Mouse (Mus musculus): ENCODE results near the gene Olfr578. TPM values are rescaled to one million over a fixed set of nuclear protein-coding genes. Genes with fewer than 3 reads are reported as not detected.

Gene Olfr578
- total RNA-seq (2021), result not detected

DNA sequence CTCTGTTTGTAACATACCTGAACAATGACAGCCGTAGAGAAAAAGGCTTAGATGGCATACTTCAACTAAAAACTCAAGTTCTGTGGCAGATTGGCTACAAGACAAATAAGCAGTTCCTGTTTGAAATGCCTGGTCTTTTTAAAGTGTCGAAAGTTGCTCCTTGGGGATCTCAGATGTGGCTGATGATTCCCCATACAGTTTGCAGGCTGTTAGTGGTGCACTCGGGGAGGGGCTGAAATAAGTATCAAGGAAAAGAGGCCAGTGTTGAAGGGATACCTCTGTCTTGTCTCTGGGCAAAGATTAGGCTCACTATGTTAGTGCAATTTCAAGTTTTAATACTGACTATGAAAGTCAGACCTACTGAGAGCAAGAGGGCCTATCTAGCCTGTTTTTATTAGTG lies at the start of gene Olfr578:
TSS of gene Olfr578 (minus strand) at position 101 of the 400 bp plus-strand sequence.
- no peak for DNase-seq (ENCODE audit: extremely low spot score in 1 of 2, low spot score in 1 of 2)

DNA sequence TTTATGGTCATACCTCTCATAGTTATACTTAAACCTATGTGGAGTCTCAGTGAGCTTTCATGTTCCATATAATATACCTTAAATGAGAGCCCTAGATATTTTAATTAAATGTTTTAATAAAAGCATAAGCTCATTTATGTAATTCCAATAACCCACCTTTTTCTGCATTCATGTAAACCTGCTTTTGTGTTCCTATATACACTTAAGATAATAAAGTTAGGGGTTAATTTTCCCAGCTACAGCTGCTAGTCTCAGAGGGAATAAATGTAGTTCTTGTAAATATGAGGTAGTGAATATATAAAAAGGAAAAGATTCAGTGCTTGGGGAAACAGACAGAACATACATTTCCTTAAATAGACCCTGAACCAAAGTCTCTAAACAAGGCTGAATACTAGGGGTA lies 48.6 kb upstream of the Olfr578 start, which contains the start of gene Olfr582:
TSS of gene Olfr582 (plus strand) at position 301 of the 400 bp plus-strand sequence.
- no peak for DNase-seq (ENCODE audit: extremely low spot score in 1 of 2, low spot score in 1 of 2)

DNA sequence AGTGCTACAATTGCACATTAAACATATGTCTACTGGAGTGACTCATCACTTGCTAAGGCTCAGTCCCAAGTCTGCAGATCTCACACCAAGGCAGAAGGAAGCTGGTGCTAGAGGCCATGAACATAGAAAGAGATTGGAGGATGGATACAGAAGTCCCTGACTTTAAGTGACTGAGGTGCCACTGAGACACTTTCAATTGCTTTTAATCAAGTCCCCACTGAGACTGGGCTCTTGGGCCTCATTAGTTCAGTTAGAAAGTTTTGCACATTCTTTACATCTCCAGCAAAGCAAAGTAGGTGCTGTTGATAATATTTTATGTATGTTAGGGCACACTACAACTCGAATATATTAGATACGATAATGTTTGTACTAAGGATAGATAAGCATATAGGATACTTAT lies 13.3 kb downstream of the Olfr578 start, which contains the start of gene Olfr577:
TSS of gene Olfr577 (minus strand) at position 101 of the 400 bp plus-strand sequence.
- no peak for DNase-seq (ENCODE audit: extremely low spot score in 1 of 2, low spot score in 1 of 2)

DNA sequence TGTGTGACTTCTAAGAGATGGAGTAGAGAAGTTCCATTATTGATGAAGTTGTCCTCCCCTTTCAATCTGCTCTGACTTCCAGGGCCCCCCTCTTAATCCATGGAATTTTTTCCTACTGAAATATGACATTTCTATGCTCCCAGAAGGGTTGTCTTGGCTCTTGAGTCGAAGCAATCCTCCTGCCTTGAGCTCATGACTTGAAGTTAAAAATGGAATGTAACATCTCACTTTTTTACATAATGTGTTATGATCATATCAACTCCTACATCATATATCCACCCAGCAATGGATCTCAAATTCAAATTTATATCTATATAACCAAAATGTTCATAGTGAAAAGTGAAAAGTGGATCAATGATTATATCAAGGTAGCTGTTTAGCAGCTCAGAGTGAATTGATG lies 14.7 kb downstream of the Olfr578 start:
- DNase-seq (ENCODE audit: extremely low spot score in 1 of 2, low spot score in 1 of 2), result no peak

DNA sequence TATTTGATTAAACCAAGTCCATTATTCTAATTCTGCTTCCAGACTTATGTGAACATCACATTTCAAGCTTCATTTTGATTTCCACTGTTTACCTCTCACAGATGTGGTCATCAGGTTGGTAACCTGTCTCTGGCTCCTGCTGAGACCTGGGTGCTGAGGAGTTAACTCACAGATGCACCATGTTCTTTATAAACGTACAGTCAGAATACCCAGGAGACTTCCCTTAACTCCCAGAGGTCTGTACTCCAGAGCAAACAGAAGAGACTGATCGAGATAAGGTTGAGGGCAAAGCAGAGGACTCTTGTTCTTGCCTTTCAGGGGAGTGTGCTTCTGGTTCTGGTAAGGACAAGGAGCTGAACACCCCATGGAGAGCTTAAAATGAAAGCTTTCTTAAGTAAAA lies 26.8 kb downstream of the Olfr578 start, which contains the start of gene Olfr576:
TSS of gene Olfr576 (plus strand) at position 301 of the 400 bp plus-strand sequence.
- no peak for DNase-seq (ENCODE audit: extremely low spot score in 1 of 2, low spot score in 1 of 2)

DNA sequence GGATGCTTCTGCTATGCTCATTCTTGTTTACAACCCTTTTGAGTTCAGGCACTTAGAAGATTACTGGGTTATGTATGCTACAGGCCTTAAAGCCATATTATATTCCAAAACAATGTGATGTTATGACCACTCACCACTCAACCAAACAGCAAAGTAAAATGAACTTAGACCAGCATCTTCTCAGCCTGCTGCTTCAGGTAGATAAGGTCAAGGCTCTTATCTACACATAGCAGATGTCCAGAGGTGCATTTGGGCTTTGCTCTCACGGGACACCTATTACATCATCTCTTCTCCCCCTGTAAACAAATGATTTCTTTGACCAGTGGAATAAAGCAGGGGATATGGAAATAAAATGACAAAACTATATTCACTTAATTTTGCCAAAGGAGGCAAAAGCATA lies 30.5 kb downstream of the Olfr578 start, which contains the start of gene Olfr575:
TSS of gene Olfr575 (minus strand) at position 183 of the 400 bp plus-strand sequence.
- DNase-seq (ENCODE audit: extremely low spot score in 1 of 2, low spot score in 1 of 2), result no peak

DNA sequence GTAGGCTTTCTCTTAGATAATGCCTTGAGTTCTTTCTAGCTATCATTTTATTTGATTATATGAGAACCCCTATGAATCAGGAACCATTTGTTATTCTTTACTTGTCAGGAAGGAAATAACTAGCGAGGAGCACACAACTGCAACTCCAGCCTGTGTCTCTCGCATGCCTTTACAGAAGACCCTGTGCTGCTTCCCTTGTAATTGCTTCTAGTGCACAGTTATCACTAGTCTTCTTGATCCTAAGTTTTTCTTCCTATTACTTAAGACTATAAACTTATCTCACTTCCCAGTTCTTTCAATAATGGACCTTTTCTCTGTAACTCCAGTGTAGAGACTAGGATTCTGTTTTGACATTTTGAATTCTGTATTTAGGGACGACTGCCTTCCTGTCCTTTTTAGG lies 31.0 kb downstream of the Olfr578 start:
- DNase-seq (ENCODE audit: extremely low spot score in 1 of 2, low spot score in 1 of 2), result no peak

DNA sequence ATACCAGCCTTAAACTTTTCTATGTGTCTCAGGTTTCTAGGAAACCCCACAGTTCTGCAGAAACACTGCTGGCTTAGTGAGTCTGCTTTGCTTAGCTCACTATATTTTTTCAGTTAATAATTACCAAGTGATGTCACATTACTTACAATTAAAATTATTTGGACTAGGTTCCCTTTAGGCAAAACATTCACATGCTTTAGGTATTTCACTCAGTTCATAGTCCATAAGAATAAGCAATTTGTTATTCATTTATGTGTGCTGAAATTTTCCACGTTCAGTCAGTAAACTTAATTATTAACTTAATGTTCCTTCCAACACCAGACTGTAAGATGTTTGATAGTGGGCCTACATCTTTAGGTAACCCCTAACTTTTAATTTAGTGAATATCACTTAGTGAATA lies 38.4 kb downstream of the Olfr578 start:
- DNase-seq (ENCODE audit: extremely low spot score in 1 of 2, low spot score in 1 of 2), result no peak

DNA sequence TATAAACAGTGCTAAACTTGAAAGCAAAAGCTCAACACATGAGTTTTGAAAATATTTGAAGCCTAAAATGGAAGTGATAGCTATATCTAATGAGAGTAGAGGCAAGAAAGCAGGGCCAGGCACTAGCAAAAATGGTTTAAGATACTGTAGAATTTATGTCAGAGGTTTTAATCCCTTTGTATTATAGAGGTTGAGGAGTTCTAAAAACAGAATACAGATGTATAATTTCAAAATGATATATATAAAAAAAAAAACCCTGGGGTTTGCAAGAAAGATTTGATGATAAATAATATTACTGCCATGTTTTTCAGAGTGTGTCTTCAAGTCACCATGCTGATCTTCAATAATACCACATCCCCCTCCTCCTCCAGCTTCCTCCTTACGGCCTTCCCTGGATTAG lies 41.0 kb downstream of the Olfr578 start, which contains the start of gene Olfr574:
TSS of gene Olfr574 (plus strand) at position 301 of the 400 bp plus-strand sequence.
- no peak for DNase-seq (ENCODE audit: extremely low spot score in 1 of 2, low spot score in 1 of 2)

DNA sequence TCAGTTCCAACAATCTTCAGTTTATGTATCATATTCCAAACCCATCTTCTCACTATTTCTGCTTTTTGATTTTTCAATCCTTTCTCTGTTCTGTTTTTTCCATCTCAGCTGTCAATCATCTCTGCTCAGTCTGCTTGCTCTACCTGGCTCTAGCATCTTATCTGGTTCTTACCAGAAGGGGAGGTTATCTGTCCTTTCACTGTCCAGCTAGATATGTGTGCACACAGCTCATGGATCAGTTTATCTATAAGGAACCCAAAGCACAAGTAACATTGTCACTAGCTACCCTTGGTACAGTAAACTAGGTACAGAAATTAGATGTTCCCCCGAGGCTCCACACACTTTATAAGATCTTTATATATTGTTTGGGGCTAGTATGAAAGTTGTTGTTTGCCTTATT lies 45.7 kb downstream of the Olfr578 start:
- DNase-seq (ENCODE audit: extremely low spot score in 1 of 2, low spot score in 1 of 2), result no peak

DNA sequence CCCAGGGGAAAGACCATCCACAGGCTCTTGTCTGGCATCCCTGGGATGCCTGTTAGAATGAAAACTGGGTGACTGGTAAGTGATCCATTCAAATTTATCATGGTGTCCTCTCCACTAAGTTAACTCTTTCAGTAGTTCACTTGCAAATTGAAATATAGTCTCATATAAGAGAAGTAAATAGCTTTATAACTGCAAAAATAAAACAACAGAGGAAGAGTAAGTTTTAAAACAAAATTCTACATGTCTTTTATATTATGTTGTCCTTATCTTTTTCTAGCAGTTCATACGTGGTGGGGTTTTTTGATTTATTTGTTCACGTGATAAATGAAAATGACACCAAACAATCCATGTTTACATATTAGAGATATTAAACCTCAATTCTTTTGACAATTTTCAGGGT lies 46.6 kb downstream of the Olfr578 start, which contains the start of gene Olfr573-ps1:
TSS of gene Olfr573-ps1 (minus strand) at position 101 of the 400 bp plus-strand sequence.
- no peak for DNase-seq (ENCODE audit: extremely low spot score in 1 of 2, low spot score in 1 of 2)

Other genes with a start within 250 kb of the Olfr578 start
- not detected for gene Olfr560, start 230.0 kb downstream of the Olfr578 start, total RNA-seq (2021)
- under 1 TPM in 1 of 2 experiments, not detected in 1; 0.12 TPM for gene Olfr78, start 229.9 kb downstream of the Olfr578 start, total RNA-seq (2021)
- gene Olfr561, start 218.1 kb downstream of the Olfr578 start, total RNA-seq (2021), result not detected
- not detected for gene Olfr564, start 185.8 kb downstream of the Olfr578 start, total RNA-seq (2021)
- not detected for gene Olfr566, start 130.6 kb downstream of the Olfr578 start, total RNA-seq (2021)
- not detected for gene Olfr568, start 112.2 kb downstream of the Olfr578 start, total RNA-seq (2021)
- gene Olfr569, start 98.4 kb downstream of the Olfr578 start, total RNA-seq (2021), result not detected
- not detected for gene Olfr570, start 94.7 kb downstream of the Olfr578 start, total RNA-seq (2021)
- under 1 TPM in 1 of 2 experiments, not detected in 1; 0.05 TPM for gene Olfr571, start 71.8 kb downstream of the Olfr578 start, total RNA-seq (2021)
- not detected for gene Olfr572, start 64.9 kb downstream of the Olfr578 start, total RNA-seq (2021)
- not detected for gene Olfr573-ps1, start 46.7 kb downstream of the Olfr578 start, total RNA-seq (2021)
- not detected for gene Olfr574, start 40.9 kb downstream of the Olfr578 start, total RNA-seq (2021)
- not detected for gene Olfr575, start 30.5 kb downstream of the Olfr578 start, total RNA-seq (2021)
- gene Olfr576, start 26.7 kb downstream of the Olfr578 start, total RNA-seq (2021), result not detected
- gene Olfr577, start 13.4 kb downstream of the Olfr578 start, total RNA-seq (2021), result not detected
- not detected for gene Olfr582, start 48.7 kb upstream of the Olfr578 start, total RNA-seq (2021)
- not detected for gene Olfr583, start 62.0 kb upstream of the Olfr578 start, total RNA-seq (2021)
- not detected for gene Olfr584, start 92.6 kb upstream of the Olfr578 start, total RNA-seq (2021)
- gene Olfr585, start 108.4 kb upstream of the Olfr578 start, total RNA-seq (2021), result not detected
- gene Olfr586, start 136.3 kb upstream of the Olfr578 start, total RNA-seq (2021), result not detected
- gene Olfr588-ps1, start 151.6 kb upstream of the Olfr578 start, total RNA-seq (2021), result not detected
- gene Olfr589, start 167.0 kb upstream of the Olfr578 start, total RNA-seq (2021), result not detected
- gene Olfr591, start 189.0 kb upstream of the Olfr578 start, total RNA-seq (2021), result not detected
- gene Olfr592, start 195.5 kb upstream of the Olfr578 start, total RNA-seq (2021), result not detected
- gene Olfr593, start 222.5 kb upstream of the Olfr578 start, total RNA-seq (2021), result not detected
- gene Olfr594, start 227.7 kb upstream of the Olfr578 start, total RNA-seq (2021), result not detected

All from layer of hippocampus, postnatal 25 days (tissue).